ENCODE assay signal across 8 mouse cellular contexts in genomic region chr12:12940466-12941128, GRCm38 (mm10). TPM values are rescaled to one million over a fixed set of nuclear protein-coding genes. Genes with fewer than 3 reads are reported as not detected.
A peak's percentile ranks its signal among the peaks of the same experiment; 100 is the strongest.
DNase-seq lines count a peak whose midpoint lies in the region; ATAC-seq and TF ChIP-seq lines count a peak whose summit lies in the region.

No protein-coding gene starts in this region.

- H3K4me1 ChIP-seq in erythroblast, embryonic 14.5 days (ENCODE audit: control insufficient read depth): peaks cover 9% of the 10 kb centered on the region; the same call in 1 of the 2 replicates
- H3K4me1 ChIP-seq in heart, embryonic 11.5 days (ENCODE audit: control insufficient read depth, insufficient read depth, low read length): peaks cover 12% of the 10 kb centered on the region; the same call in 1 of the 2 replicates
- H3K4me1 ChIP-seq in kidney, postnatal 0 days (replicated peaks; ENCODE audit: insufficient read depth, low read length): 0 out of 2 replicates have a peak, but pooled peaks cover 3% of the 10 kb centered on the region
- peaks cover 22% of the 10 kb centered on the region for H3K4me1 ChIP-seq in liver, embryonic 15.5 days (replicated peaks)

- DNase-seq in cerebellum, postnatal 25 days: peak; percentile 17 to 27
- DNase-seq in kidney, postnatal 0 days (ENCODE audit: low spot score): peak; percentile 77
- DNase-seq in right cerebral cortex, postnatal 10 days (ENCODE audit: low spot score in 2 of 2): peak; percentile 76 to 81
- no peak for DNase-seq in urinary bladder, postnatal 36 days (ENCODE audit: low spot score in 2 of 2)

- ATAC-seq in erythroblast, adult 5-6 weeks (replicated peaks; ENCODE audit: low FRiP score, poor library complexity, severe bottlenecking): no peak
- no peak for ATAC-seq in heart, embryonic 11.5 days (replicated peaks; ENCODE audit: insufficient number of reproducible peaks, low FRiP score, low TSS enrichment)
- ATAC-seq in kidney, postnatal 0 days (replicated peaks; ENCODE audit: low FRiP score, low read depth): no peak
- ATAC-seq in liver, embryonic 15.5 days (ENCODE audit: insufficient read depth): no peak

- H3K27ac ChIP-seq in heart, embryonic 11.5 days (ENCODE audit: low read depth, low read length): peak overlapping the region; percentile 86
- H3K27ac ChIP-seq in kidney, postnatal 0 days: peak overlapping the region; percentile 84
- no peak overlapping the region for H3K27ac ChIP-seq in liver, embryonic 15.5 days (replicated peaks)

- peaks cover 6% of the 10 kb centered on the region; the same call in 1 of the 2 replicates for H3K9me3 ChIP-seq in erythroblast, embryonic 14.5 days (ENCODE audit: control insufficient read depth, low read length)
- no peaks in the 10 kb centered on the region for H3K9me3 ChIP-seq in heart, embryonic 11.5 days (replicated peaks; ENCODE audit: control insufficient read depth, low read length)
- H3K9me3 ChIP-seq in kidney, postnatal 0 days (replicated peaks; ENCODE audit: low read length): no peaks in the 10 kb centered on the region
- no peaks in the 10 kb centered on the region for H3K9me3 ChIP-seq in liver, embryonic 15.5 days (replicated peaks)

- H3K4me2 ChIP-seq in heart, embryonic 11.5 days: peak overlapping the region; percentile 91
- peak overlapping the region; percentile 88 for H3K4me2 ChIP-seq in kidney, postnatal 0 days (ENCODE audit: low read length)
- H3K4me2 ChIP-seq in liver, embryonic 15.5 days: peak overlapping the region; percentile 78

- no peak for TF ChIP-seq CTCF in kidney, postnatal 0 days (IDR thresholded peaks at IDR 0.05; ENCODE audit: low read depth)

- H3K36me3 ChIP-seq in erythroblast, embryonic 14.5 days (ENCODE audit: control insufficient read depth): no peaks in the 10 kb centered on the region; the same call in 1 of the 2 replicates
- peaks cover 11% of the 10 kb centered on the region; the same call in 1 of the 2 replicates for H3K36me3 ChIP-seq in heart, embryonic 11.5 days (ENCODE audit: control insufficient read depth, insufficient read depth, low read length)
- H3K36me3 ChIP-seq in kidney, postnatal 0 days (ENCODE audit: insufficient read depth, low read length): peaks cover 2% of the 10 kb centered on the region; the same call in 1 of the 2 replicates
- 0 out of 2 replicates have a peak, but pooled peaks cover 5% of the 10 kb centered on the region for H3K36me3 ChIP-seq in liver, embryonic 15.5 days (replicated peaks)

- H3K27me3 ChIP-seq in erythroblast, embryonic 14.5 days (ENCODE audit: control insufficient read depth): peaks cover 82% of the 10 kb centered on the region
- no peaks in the 10 kb centered on the region for H3K27me3 ChIP-seq in heart, embryonic 11.5 days (ENCODE audit: control insufficient read depth, insufficient read depth, low read length)
- H3K27me3 ChIP-seq in kidney, postnatal 0 days (ENCODE audit: insufficient read depth, low read length): no peaks in the 10 kb centered on the region
- H3K27me3 ChIP-seq in liver, embryonic 15.5 days: peaks cover 84% of the 10 kb centered on the region

- H3K9ac ChIP-seq in heart, embryonic 11.5 days (ENCODE audit: low read depth, low read length): peak overlapping the region; percentile 92
- peak overlapping the region; percentile 83 for H3K9ac ChIP-seq in kidney, postnatal 0 days (ENCODE audit: low read depth, low read length)
- peak overlapping the region; percentile 21; the same call in 1 of the 2 replicates for H3K9ac ChIP-seq in liver, embryonic 15.5 days

- peak overlapping the region; percentile 59 for H3K4me3 ChIP-seq in erythroblast, embryonic 14.5 days (replicated peaks)
- H3K4me3 ChIP-seq in heart, embryonic 11.5 days (ENCODE audit: low read depth, low read length): peak overlapping the region; percentile 88
- H3K4me3 ChIP-seq in kidney, postnatal 0 days (replicated peaks; ENCODE audit: low read depth, low read length): peak overlapping the region; percentile 81
- peak overlapping the region; percentile 60 for H3K4me3 ChIP-seq in liver, embryonic 15.5 days (replicated peaks)

- 0% methylated on average over 13 of the region's 13 CpGs for WGBS in heart, embryonic 11.5 days (ENCODE audit: insufficient replicate concordance)
- WGBS in kidney, postnatal 0 days: 2% methylated on average over 13 of the region's 13 CpGs
- 0% methylated on average over 13 of the region's 13 CpGs for WGBS in liver, embryonic 15.5 days (ENCODE audit: insufficient replicate concordance)

RNA-seq across cellular contexts. Expression of gene Mycn, which starts 1.1 kb away (rescaled TPM):
- polyA plus RNA-seq in erythroblast, embryonic 14.5 days (2012): 0.02 TPM in 1 of 2 replicates, not detected in the other
- total RNA-seq in erythroblast, adult 5-6 weeks (2015; ENCODE audit: low replicate concordance): not detected in 2 replicates
- total RNA-seq in erythroblast, adult 5-6 weeks (2017; ENCODE audit: low replicate concordance): 0.56 TPM in 1 of 2 replicates, not detected in the other
- 53.3 and 58.4 TPM in 2 replicates for polyA plus RNA-seq in heart, embryonic 11.5 days (2014; fragmentation: Nextera tagmentation; extraction: Ambion mirVana)
- 76.7 and 86.9 TPM in 2 replicates for polyA plus RNA-seq in kidney, postnatal 0 days (2015; fragmentation: Nextera tagmentation; extraction: Ambion mirVana)
- 4.9 and 5.0 TPM in 2 replicates for polyA plus RNA-seq in liver, embryonic 15.5 days (2015; fragmentation: Nextera tagmentation; extraction: Ambion mirVana)

Comparison
In these comparisons a context has a peak if more than half of its experiments do, and no peak if none do; other contexts are left out.
1. DNase-seq: peak in cerebellum, postnatal 25 days (2 of 2), kidney, postnatal 0 days (single experiment) and right cerebral cortex, postnatal 10 days (2 of 2); none in urinary bladder, postnatal 36 days (0 of 2).
2. H3K9ac ChIP-seq: peak in every context shown above with its lines; median percentile 92 in heart, embryonic 11.5 days; 83 in kidney, postnatal 0 days; 21 in liver, embryonic 15.5 days.
3. Peak in every context shown above with its lines, with median percentiles within 50 percentile points of each other: H3K4me3 ChIP-seq and H3K4me2 ChIP-seq.